Mouse (Mus musculus): ENCODE results near the gene Malsu1. TPM values are rescaled to one million over a fixed set of nuclear protein-coding genes. Genes with fewer than 3 reads are reported as not detected.
A peak's percentile ranks its signal among the peaks of the same experiment; 100 is the strongest.

The Malsu1 gene
- 29.2 and 31.8 TPM in 2 replicates for polyA plus RNA-seq (2012; rRNA removed)

GRCm38 (mm10) chr6:49073304-49074116 is at the start of gene Malsu1:
Gene Malsu1 (plus strand): TSS chr6:49073795.
- DNase-seq (ENCODE audit: low spot score) = peak; percentile 88

GRCm38 (mm10) chr6:49025290-49025689 is 48.3 kb upstream of the Malsu1 start:
- no peak for DNase-seq (ENCODE audit: low spot score)

DNA sequence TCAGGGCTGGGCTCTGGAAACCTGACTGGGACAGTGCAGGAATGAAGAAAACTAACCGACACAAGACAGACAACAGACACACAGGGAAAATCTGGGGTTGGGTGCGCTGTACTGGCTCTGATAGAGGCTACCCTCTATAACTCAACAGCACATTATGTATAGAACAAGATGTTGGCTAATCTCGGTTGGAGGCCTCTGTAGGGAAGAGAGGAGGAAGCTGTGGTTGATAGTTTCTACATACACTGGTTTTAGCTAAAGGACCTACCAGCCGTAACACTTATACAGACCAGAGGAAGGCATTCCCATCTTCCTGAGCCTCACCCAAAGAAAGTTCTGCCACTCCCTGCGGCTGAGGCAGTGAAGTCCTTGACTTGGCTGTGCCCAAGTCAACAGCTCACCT is 47.1 kb upstream of the Malsu1 start:
- no peak for DNase-seq (ENCODE audit: low spot score)

- no peak for DNase-seq (ENCODE audit: low spot score)
Measured at GRCm38 (mm10) chr6:49028019-49028418, 45.6 kb upstream of the Malsu1 start.

GRCm38 (mm10) chr6:49028708-49029107 is 44.9 kb upstream of the Malsu1 start:
- DNase-seq (ENCODE audit: low spot score) = no peak

GRCm38 (mm10) chr6:49031230-49031629 is 42.4 kb upstream of the Malsu1 start:
- DNase-seq (ENCODE audit: low spot score) = no peak

DNA sequence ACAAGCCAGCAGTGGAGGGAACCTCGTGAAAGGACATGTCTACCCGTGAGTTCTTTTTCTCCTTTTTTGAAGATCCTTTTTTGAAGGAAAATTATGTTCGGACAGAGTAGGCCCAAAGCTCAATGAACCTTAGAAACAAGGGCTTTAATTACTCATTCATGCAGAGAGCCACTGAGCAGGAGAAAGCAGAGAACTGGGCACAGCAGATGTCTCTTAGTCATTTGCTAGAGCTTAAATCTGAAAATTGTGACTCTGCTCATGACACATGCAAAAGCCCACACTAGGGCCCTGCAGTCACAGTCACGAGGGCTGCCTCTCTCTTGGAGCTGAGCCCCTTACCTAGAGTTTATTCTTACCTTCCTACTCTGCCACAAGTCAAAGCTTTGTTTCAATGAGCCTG is 40.8 kb upstream of the Malsu1 start:
- DNase-seq (ENCODE audit: low spot score) = no peak

- DNase-seq (ENCODE audit: low spot score) = no peak
Measured at GRCm38 (mm10) chr6:49036275-49037267, 37.0 kb upstream of the Malsu1 start, which contains the start of gene Gpnmb. Gene Gpnmb (plus strand): TSS chr6:49036546.

GRCm38 (mm10) chr6:49037268-49037662 is 36.3 kb upstream of the Malsu1 start:
- no peak for DNase-seq (ENCODE audit: low spot score)

- no peak for DNase-seq (ENCODE audit: low spot score)
Measured at GRCm38 (mm10) chr6:49039470-49040180, 34.0 kb upstream of the Malsu1 start.

- DNase-seq (ENCODE audit: low spot score) = no peak
Measured at GRCm38 (mm10) chr6:49046502-49046901, 27.1 kb upstream of the Malsu1 start.

DNA sequence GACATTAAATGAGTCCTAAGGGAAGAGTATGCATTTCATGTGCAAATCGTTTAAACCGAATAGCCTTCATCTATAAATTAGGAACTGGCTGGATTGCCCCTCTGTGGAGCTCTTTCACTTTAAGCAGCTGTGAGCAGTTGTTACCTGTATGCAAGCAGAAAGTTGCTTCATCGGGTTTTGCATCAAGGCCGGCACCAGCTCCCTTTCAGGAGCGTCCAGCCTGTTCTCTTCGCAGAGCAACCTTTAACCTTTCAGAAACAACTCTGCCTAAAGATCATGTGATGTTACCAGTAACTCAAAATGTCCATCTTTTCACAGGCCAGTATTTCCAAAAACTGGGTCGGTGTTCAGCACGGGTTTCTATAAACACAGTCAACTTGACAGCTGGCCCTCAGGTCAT is 26.6 kb upstream of the Malsu1 start:
- DNase-seq (ENCODE audit: low spot score) = no peak

- DNase-seq (ENCODE audit: low spot score) = no peak
Measured at GRCm38 (mm10) chr6:49047848-49048247, 25.7 kb upstream of the Malsu1 start.

GRCm38 (mm10) chr6:49048395-49048794 is 25.2 kb upstream of the Malsu1 start:
- no peak for DNase-seq (ENCODE audit: low spot score)

DNA sequence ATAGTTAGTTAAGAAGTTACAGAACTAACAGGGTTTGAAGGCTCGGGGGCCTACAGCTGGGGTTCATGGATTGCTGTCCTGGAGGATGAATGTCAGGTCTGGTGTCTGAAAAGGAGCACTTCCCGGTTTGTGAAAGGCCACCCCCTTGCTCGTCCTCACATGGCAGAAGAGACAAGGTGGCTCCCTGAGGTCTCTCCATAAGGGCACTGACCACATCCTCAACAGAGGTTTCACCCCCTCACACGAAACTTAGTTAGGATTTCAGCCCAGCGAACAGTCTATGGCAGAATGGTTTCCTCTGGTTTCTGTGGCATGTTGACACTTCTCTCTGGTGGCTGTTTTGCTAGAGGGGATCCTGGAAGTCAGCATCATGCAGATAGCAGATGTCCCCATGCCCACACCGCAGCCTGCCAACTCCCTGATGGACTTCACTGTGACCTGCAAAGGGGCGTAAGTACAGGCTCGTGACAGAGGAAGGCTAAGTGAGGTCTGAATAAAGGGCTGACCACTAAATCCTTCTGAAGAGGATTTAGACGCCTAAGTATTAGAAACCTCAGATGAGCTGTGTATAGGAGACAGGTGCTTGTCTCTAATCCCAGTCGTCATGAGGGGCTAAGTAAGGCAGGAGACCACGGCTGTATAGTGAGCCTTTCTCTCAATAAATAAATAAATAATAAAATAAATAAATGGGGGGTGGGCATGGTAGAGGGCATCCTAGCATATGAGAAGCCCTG is 22.8 kb upstream of the Malsu1 start:
- no peak for DNase-seq (ENCODE audit: low spot score)

GRCm38 (mm10) chr6:49052191-49052590 is 21.4 kb upstream of the Malsu1 start:
- no peak for DNase-seq (ENCODE audit: low spot score)

DNA sequence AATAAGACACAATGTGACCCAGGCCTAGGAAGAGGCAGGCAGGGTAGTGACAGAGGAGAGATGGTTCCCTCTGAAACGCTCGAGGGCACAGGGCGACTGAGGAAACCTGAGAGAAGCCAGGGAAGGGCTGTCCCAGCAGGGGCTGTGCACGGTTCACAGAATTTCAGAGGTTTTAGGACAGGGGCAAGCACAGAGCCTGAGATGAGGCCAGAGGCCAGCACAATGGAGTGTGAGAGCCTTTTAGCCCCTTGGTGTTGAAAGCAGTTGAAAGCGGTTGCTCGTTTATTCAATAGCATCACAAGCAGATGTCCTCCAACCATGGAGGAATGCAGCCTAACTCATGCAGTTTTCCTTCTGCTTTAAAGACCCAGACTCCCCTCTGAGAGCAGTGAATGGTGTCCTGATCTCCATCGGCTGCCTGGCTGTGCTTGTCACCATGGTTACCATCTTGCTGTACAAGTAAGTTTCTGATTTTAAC is 18.3 kb upstream of the Malsu1 start:
- no peak for DNase-seq (ENCODE audit: low spot score)

GRCm38 (mm10) chr6:49056009-49056408 is 17.6 kb upstream of the Malsu1 start:
- DNase-seq (ENCODE audit: low spot score) = no peak

- DNase-seq (ENCODE audit: low spot score) = no peak
Measured at GRCm38 (mm10) chr6:49057053-49058021, 16.3 kb upstream of the Malsu1 start.

- DNase-seq (ENCODE audit: low spot score) = no peak
Measured at GRCm38 (mm10) chr6:49068361-49068760, 5.2 kb upstream of the Malsu1 start.

All from urinary bladder, adult 2 months (tissue).